Mouse (Mus musculus) brain, adult 2 months (tissue): ENCODE measurements around the gene Mrps10.

Experiments used
- DNase-seq: peaks from one replicate; pipeline ENCODE4 v3.0.0; 2011; ENCODE audit warnings: low read depth, low spot score

Mrps10 gene

DNA sequence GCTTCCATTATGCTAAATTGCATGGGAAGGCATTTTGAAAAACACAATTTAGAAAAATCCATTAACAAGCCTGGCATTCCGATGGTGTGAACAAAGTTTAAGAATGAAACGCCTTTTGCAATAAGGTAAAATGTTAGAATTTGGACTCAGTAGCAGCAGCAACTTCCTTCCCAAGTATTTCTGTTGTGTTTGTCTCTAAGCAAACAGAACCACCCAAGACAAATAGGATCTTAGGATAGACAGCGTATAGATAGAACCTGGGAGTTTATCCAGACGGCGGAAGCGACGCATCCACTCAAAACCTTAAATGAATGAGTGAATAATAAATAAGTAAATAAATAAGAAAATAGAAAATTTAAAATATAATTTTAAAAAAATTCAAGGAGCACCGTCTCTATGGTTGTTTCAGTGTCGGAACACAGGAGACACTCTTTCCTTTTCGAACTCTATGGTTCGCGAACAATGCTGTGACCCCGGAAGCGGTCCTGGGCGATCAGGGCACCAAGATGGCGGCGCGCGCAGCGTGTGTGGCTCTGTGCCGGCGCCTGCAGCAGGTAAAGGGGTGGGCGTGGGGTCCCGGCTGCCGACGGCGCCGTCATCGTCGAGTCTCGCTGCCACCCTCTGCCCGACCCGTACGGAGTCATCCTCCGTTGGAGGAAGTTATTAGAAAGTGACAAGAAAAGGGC lies at the start of gene Mrps10:
Gene Mrps10 (plus strand): TSS at position 487 of the 686 bp plus-strand sequence.
- DNase-seq: peak; percentile 97

DNA sequence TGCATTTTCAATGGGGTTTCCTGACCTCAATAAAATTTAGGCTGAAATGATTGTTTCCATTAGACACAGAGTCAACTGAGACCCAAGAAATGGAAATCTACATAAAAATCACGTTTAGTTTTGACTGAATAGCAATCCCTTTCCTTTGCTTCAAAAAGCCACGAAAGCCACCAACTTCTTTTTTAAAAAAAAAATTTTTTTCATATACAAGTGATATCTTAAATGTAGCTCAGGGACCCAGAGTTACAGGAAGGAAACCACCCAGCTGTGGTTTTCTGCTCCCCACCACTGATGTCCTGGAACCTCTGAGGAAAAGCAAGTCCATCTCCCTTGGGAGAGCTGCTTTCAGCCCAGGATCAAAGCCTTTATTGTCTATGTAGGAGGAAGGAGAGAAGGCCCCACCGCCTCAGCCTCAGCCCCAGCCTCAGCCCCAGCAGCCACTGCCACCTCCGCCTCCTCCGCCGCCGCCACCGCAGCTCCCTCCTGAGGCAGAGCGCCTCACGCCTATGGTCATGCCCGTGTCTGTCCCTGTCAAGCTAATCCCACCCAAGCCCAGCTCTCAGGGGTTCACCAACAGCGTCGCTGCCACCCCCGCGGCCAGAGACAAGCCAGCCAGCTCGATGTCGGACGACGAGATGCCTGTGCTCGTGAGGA lies 49.6 kb upstream of the Mrps10 start:
- DNase-seq: no peak

DNA sequence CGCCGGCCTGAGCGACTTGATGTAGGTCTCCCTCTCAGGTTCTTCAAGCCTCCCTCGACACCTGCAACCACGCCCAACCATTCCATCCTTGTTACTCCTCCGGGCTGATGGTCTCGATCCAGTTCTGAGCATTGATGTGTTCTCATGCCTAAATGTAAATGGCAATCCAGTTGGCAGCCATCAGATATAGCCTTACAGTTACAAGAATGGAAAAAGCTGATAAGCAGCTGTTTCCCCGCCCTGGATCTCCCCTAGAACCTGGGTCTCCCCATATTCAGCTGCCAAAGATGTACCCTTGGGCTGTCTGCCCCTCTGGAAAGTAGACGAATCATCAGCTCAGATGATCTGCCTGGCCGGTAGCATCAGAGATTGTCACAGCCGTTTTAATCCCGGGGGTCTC lies 48.9 kb upstream of the Mrps10 start:
- no peak for DNase-seq

DNA sequence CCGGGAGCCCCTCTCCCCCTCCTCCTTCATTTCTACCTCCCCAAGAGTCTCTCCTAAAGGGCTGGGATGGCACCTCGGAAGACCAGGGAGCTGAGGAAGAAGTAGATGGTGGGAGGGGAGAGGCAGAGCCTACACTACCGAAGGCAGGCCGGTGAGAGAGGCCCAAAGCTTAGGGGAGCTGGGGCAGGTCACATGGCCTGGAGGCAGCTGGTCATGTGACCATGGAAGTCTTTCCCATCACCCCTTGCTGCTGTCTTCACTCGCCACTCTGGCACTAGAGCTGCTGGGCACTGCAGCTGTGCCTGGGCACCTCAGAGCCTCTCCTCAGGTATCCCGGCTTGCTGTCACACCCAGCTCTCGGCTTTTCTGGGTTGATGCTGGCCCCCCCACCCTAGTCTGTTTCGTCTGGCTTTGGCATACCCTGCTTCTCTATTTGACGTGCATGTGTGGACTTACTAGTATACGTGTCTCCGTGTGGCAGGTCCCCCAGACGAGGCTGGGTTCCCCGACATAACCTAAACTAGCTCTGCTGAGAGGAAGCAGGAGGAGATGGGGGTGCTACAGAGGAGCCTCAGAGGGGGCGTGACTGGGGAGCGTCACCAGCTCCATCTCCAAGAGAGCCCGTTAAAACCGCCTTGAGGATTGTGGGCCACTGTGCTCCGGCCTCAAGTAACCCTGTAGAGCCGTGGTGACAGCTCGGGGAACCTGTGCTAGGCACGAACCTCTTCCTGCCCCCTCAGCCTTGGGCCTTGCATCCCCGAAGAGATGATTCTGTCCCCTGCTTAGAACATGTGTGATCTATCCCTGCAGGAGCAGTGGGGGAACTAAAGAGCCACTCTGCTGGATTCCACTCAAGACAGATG lies 46.3 kb upstream of the Mrps10 start:
- peak; percentile 47 for DNase-seq

DNA sequence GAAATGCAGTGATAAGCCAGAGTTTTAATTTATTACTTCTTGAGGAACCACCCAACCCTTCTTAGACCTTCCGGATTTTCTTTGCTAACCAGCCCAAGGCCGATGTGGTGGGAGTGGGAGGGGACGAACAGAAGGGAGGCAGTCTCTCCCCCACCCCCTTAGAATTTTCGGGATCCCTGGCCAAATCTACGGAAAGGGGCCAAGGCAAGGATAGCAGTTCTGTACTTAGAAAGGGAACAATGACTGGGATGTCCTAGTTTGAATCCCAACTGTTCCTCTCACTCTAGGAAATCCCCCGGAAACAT lies 45.7 kb upstream of the Mrps10 start:
- no peak for DNase-seq

DNA sequence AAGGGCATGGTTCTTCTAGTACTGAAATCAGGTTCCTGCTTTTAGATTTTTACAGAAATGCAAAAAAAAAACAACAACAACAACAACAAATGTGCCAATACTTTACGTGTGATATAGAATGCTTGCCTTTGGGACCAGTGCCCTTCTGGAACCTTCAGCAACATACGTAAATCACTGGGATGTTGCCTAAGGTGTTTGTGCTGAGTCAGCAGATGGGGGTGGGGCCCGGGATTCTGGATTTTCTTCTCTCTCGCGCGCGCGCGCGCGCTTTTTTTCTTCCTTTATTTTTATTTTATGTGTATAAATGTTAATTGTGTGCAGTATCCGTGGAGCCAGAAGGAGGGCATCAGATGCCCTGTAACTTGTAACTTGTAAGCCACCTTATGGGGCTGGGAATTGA lies 41.1 kb upstream of the Mrps10 start:
- no peak for DNase-seq

DNA sequence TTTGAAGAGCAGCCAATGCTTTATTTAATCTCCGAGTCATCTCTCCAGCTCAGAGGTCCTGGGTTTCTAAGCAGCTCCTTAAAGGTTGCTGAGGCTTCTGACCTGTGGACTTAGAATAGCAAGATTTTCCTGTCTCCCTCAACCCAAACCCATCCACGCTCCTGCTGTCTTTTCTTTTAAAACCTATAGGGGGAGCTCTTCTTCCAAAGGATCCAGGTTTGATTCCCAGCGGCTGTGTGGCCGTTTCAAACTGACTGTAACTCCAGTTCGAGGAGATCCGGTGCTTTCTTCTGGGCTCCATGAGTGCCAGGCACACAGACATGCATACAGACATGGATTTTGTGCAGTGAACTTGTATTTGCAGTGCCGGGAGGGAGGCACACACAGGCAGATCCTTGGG lies 40.7 kb upstream of the Mrps10 start:
- peak; percentile 17 for DNase-seq

DNA sequence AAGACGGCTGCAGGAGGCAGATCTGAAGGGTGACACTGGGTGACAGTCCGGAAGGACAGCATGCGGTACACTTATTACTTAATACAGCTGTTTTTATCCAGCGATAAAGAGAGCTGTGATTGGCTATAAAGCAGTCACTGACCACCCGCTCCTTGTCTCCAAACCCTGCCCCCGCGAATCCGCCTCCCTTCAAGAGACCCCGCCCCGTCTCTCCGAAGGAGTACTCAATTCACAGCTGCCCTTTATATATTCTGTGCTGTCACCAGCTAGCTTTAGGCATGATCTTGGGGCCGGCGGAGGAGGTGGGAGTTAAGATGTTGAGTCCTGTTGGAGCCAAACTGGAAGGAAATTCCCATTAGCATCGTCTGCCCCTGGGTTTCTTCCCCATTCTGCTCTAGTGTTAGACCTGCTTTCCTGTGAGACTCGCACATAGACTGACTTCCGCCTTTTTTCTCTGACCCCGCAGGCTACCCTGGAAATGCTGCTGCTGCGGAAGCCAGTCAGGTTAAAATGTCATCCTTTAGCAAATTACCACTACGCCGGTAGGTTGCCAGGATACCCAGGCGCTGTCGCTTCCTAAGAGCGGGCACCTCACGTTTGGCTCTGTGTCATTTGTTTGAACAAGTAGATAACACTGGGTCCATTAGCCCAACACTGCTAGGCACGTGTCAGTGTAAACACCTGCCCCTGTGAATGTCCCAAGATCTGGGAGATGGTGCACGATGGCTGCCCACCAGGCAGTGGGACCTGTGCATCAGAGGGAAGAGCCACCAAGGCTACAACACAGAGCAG lies 39.9 kb upstream of the Mrps10 start:
- DNase-seq: no peak

DNA sequence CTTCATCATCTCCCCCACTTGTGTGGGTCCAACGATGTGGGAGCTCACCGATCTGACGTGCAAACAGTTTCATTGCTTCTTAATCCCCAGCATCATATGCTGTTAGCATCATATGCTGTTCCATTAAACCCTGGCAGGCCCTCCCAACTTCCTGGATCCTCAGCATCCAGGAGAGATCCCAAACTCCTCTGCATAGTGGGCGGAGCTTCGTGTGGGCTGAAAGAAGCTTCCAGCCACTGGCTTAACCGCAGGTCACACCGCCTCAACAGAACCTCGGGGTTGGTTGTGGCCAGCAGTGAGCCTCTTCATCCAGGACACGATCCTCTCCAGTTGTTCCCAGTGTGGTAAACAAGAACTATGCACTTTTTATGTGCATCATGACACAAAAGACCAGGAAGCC lies 38.1 kb upstream of the Mrps10 start:
- no peak for DNase-seq

DNA sequence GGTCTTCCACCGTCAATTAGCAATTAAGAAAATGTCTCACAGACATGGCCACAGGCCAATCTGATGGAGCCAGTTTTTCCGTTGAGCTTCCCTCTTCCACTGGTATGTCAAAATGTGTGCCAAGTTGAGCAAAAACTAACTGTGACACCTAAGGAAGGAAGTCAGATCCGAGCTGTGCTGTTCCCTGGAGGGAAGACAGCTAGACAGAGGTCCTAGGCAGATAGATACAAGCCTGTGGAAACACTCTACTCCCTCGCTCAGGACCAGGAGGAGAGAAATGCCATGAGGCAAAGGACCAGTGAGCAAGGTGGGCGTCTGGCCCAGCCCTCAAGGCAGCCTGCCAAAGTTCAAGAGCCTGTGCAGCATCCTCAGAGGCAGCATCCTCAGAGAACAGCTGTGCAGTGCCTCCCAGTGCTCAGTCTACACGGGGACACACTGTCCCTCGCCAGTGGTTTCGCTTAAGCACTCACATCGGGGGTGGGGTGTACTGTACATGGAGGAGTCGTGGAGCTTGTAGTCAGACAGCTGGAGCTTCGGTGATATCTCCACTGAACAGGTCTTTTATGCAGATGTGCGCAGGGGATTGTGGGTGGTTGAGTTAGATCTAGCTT lies 36.6 kb upstream of the Mrps10 start:
- peak; percentile 69 for DNase-seq

DNA sequence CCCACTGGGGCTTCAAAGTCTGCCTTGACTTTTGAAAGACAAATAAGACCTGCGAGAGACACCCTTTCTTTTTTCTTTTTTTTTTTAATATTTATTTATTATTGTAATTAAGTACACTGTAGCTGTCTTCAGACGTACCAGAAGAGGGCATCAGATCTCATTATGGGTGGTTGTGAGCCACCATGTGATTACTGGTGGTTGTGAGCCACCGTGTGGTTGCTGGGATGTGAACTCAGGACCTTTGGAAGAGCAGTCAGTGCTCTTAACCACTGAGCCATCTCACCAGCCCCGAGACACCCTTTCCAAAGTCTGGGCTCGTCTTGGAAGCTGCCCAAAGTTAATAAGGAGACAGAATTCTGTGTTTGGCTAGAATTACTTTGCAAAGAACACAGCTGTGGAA lies 36.0 kb upstream of the Mrps10 start:
- peak; percentile 47 for DNase-seq

DNA sequence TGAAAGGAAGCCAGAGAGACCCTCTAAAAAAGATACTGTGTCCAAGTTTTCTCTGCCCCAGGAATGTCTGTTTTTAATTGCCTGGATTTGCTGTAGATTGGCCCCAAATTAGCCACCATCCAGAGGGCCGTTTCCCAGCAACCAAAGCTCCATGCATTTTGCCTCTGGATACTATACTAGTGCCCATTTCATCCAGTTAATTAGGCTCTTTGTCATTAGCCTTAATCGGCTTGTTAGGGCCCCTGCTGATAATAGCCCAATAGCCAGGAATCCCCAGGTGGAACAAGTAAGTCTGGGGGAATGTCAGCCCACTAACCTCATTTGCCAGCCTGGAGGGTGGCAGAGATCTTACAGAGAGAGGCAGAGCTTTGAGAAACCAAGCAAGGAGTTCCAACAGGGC lies 35.3 kb upstream of the Mrps10 start:
- no peak for DNase-seq

DNA sequence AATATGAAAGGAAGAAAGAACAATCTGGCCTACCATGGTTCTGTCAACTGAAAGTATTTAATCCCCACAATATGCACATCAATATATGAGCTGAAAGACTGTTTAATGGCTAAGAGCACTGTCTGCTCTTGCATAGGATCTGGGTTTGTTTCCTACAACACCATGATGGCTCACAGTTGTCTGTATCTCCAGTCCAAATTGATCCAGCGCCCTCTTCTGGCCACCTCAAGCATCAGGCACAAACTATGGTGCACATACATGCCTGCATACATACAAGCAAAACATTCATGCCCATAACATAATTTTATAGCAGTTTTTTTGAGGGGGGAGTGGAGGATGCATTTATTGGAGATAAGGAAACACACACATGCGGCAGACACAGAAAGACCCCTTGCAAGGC lies 25.6 kb upstream of the Mrps10 start:
- no peak for DNase-seq

DNA sequence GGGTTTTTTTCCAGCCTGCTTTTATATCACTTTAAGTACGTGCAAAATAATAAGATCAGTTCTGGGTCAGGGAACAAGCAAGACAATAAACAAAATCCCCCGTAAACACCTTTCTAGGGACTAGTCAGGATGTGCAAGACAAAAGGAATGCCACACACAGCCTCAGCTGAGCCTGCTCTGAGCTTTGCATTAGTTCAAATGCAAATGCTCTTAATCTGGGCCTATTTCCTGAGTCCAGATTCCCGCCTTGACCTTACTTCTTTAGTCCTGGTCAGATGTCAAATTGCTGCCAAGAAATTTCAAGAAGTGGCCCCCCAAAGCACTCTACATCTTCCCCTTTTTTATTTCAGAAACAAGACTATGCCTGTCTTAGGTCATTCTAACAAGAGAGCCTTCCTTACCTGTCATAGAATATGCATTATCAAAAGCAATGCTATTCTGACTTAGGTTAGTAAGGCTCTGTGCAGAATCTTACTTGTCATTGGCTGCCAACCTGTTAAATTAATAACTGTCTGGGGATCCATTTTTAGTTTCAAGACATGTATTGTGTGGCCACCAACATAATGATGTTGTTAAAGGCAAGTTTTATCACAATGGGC lies 18.9 kb upstream of the Mrps10 start:
- DNase-seq: no peak

DNA sequence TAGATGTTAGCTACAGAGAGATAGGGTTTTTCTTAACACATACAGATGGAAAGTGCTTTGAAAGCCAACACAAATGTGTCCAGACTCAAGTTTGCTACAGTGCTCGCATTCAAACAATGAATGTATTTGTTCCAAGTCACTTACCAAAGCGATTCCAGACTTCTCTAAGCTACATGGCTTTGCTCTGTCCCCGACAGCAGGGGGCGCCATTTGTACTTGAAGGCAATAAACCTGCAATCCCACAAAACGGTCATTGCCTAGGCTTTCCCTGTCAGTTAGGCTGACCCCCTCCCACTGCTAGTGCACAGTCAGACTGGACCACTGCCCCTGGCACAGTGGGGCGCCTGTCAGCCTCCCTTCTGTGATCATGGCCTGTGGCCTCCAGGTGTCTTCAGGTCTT lies 8.7 kb upstream of the Mrps10 start:
- peak; percentile 52 for DNase-seq

DNA sequence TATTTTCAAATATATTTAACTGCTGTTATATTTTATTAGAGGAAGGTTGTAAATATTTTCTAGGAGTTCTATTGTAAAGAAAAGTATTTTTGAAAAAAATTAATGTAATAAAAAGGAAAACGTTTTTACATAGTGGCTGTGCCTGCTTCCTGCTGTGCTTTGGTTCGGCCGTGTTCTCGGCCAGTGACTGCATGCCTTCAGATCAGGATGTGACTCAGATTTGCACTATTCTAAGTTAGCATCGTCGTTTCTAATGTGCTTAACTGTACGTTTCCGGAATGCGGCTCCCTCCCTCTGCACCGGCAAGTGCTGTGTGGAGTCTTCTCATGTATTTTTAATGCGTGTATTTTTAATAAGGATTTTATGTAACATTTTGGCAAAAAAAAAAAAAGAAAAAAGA lies 7.3 kb upstream of the Mrps10 start:
- peak; percentile 48 for DNase-seq

DNA sequence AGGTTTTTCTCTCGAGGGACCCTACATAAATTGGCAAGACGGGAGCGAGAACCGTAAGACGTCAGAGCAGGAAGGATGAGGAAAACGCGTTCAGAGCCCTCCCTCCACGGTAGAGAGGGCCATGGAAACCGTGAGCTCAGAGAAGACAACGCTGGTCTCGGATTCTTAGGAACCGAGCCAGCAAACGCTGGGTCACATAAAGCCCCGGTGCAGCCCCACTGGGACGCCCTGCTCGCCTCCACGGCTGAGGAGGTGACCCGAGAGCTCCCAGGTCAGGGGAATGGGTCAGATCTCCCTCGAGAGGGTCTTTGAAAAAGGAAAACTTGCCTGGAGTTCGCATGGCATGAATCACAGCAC lies 378 bp downstream of the Mrps10 start:
- DNase-seq: no peak

DNA sequence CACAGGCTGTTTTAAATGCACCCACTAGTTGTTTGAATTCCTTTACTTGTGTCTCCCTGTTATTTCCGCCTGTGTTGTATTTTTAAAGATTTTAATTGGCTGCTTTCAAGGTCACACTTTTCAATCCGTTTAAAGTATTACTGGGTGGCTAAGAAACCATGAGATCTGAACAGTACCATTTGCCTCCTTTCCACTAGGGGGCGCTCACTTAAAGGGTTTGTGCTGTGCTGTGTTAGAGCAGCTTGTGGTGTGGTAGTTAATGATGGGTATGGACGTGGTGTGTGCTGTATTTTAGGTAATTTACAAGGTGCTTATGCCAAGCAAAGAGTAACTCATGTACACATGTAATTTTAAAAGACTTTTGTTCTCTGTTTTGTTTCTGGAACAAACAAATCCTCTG lies 2.8 kb downstream of the Mrps10 start:
- peak; percentile 75 for DNase-seq

DNA sequence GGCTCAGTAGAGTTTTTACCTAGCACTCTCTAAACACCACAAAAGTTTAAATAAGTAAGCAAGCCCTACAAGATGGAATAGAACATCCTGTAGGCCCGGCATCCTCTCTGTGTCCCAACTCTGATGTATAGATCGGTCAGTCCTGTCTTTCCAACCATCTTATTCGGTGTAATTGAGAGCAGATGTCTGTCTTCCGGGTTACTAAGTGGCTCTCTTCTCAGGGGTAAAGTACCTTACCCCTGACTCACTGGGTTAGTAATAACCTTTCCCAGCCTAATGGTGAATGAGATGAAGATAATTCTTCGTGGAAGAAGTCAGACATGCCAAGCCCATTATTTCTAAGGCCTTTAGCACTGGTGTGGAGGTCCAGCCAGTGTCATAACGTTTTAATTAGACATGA lies 5.3 kb downstream of the Mrps10 start:
- DNase-seq: no peak

DNA sequence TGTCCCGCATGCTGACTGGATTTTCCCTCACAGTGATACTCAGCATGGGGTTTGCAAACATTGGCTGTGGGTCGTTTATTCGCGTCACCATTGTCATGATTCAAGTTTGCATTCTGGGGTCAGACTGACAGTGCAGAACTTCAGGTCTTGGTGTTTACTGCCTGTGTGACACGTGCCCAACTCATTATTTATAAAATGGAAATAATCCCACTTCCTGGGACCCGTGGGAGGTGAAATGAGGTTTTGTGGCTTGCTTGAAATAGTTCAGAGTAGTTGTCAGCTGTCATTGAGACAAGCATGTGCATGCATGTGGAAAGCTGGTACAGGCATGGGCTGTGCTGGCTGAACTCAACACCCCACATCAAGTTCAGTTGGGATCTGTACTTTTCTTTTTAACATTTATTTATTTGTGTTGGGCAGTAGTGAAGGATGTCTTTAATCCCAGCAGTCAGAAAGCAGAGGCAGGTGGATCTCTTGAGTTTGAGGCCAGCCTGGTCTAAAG lies 8.1 kb downstream of the Mrps10 start:
- no peak for DNase-seq

DNA sequence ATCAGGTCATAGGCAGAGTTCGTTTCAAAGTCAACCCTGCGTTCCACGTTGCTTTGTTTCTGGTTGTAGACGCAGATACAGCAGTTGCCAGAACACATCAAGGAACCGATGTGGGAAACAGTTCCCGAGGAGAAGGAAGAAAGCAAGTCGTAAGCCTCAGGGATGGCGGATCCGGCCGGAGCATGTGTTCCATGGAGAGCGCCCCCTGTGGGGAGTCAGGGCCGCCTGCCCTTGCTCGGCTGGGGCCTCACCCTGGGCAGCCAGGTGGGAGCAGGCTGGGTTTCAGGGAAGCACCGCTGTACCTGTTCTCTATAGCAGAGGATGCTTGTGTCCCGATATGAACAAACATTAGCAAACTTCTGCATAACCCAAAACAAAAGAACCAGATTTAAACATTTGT lies 9.4 kb downstream of the Mrps10 start:
- DNase-seq: no peak
